Mouse (Mus musculus): Measurements from ENCODE around the gene Pcbp3.

GRCm38 (mm10) chr10:76729631-76730620 is 231.8 kb downstream of the Pcbp3 start:
- TF ChIP-seq CHD1 (IDR thresholded peaks at IDR 0.05; ENCODE audit: low read depth, low read length) (no peak), TCF12 (IDR thresholded peaks at IDR 0.05; ENCODE audit: low read depth, low read length) (no peak), EP300 (IDR thresholded peaks at IDR 0.05; ENCODE audit: low read length) (no peak), CTCF (conservative IDR thresholded peaks at IDR 0.05 in 1 of 2, IDR thresholded peaks at IDR 0.05 in 1 of 2; ENCODE audit: low read depth in 2 of 2, low read length in 2 of 2) (no peak), USF2 (conservative IDR thresholded peaks at IDR 0.05; ENCODE audit: low read depth, low read length) (no peak), MEF2A (IDR thresholded peaks at IDR 0.05; ENCODE audit: borderline replicate concordance, low read depth, low read length) (no peak), KAT2A (IDR thresholded peaks at IDR 0.05; ENCODE audit: insufficient replicate concordance, low read length) (no peak), UBTF (IDR thresholded peaks at IDR 0.05; ENCODE audit: low read depth, low read length) (no peak), POLR2A (IDR thresholded peaks at IDR 0.05; ENCODE audit: low read depth, low read length) (no peak), HCFC1 (IDR thresholded peaks at IDR 0.05; ENCODE audit: low read depth, low read length) (no peak), RAD21 (IDR thresholded peaks at IDR 0.05; ENCODE audit: low read depth, low read length) (no peak)

Measured in CH12.LX (cell line).